22 mouse cellular contexts compared by ENCODE assay signal in genomic region chr12:98800334-98800733, GRCm38 (mm10). TPM values are rescaled to one million over a fixed set of nuclear protein-coding genes. Genes with fewer than 3 reads are reported as not detected.
A peak's percentile ranks its signal among the peaks of the same experiment; 100 is the strongest.
DNase-seq lines count a peak whose midpoint lies in the region; ATAC-seq and TF ChIP-seq lines count a peak whose summit lies in the region.
"Had no signal": no experiment of that assay in that cellular context is flagged by ENCODE, and none has a peak within 500 bp of the region (broad histone marks: within the 10 kb centered on the region; RNA-seq: fewer than 3 reads in every experiment).

No protein-coding gene starts in this region.

- no peaks in the 10 kb centered on the region for H3K9me3 ChIP-seq in midbrain, embryonic 10.5 days (replicated peaks)
- H3K9me3 ChIP-seq: embryonic facial prominence, embryonic 10.5 days had no signal

- H3K4me3 ChIP-seq in thymus, adult 2 months (ENCODE audit: control insufficient read depth, insufficient read depth, low read length): no peak overlapping the region
- H3K4me3 ChIP-seq in midbrain, embryonic 10.5 days: no peak overlapping the region
- H3K4me3 ChIP-seq in left cerebral cortex, adult 2 months: no peak overlapping the region
- H3K4me3 ChIP-seq: embryonic facial prominence, embryonic 10.5 days; myocyte had no signal

- H3K4me1 ChIP-seq in thymus, adult 2 months (replicated peaks; ENCODE audit: control insufficient read depth, insufficient read depth, low read length): peaks cover 11% of the 10 kb centered on the region
- no peaks in the 10 kb centered on the region for H3K4me1 ChIP-seq in midbrain, embryonic 10.5 days
- H3K4me1 ChIP-seq: embryonic facial prominence, embryonic 10.5 days had no signal

- TF ChIP-seq POLR2A in thymus, adult 2 months (IDR thresholded peaks at IDR 0.05; ENCODE audit: control insufficient read depth, extremely low read depth, insufficient read depth, low read length, poor library complexity): no peak

- no peak overlapping the region for H3K27ac ChIP-seq in thymus, adult 2 months (ENCODE audit: control insufficient read depth, insufficient read depth, low read length)
- no peak overlapping the region for H3K27ac ChIP-seq in midbrain, embryonic 10.5 days (replicated peaks)
- H3K27ac ChIP-seq in left cerebral cortex, adult 2 months: no peak overlapping the region
- H3K27ac ChIP-seq: embryonic facial prominence, embryonic 10.5 days had no signal

- no peak for TF ChIP-seq CTCF in thymus, adult 2 months (IDR thresholded peaks at IDR 0.05; ENCODE audit: borderline replicate concordance, control insufficient read depth, extremely low read depth, insufficient read depth, low read length, poor library complexity)
- no peak for TF ChIP-seq CTCF in left cerebral cortex, adult 2 months (IDR thresholded peaks at IDR 0.05)

- intact Hi-C loops in left cerebral cortex, adult 2 months (cut with DNase I): loop anchor here (5.0 kb wide), 1 partner anchor 1932 kb away; no protein-coding TSS in a partner anchor

- no peaks in the 10 kb centered on the region for H3K27me3 ChIP-seq in thymus, adult 2 months (ENCODE audit: control insufficient read depth, insufficient read depth, low read length)
- no peaks in the 10 kb centered on the region for H3K27me3 ChIP-seq in midbrain, embryonic 10.5 days (ENCODE audit: low read depth, poor library complexity, severe bottlenecking)

- 14% methylated on average over 5 of the region's 5 CpGs for WGBS in thymus, adult 2 months
- WGBS in midbrain, embryonic 10.5 days: 87% methylated on average over 5 of the region's 5 CpGs

- peaks cover 5% of the 10 kb centered on the region for H3K36me3 ChIP-seq in thymus, adult 2 months (ENCODE audit: control insufficient read depth, insufficient read depth, low read length)
- H3K36me3 ChIP-seq in midbrain, embryonic 10.5 days: peaks cover 86% of the 10 kb centered on the region

- peak; percentile 7 for DNase-seq in 416B (ENCODE audit: low read depth)
- DNase-seq in thymus, adult 2 months: peak; percentile 30
- no peak for DNase-seq in midbrain, embryonic 10.5 days (ENCODE audit: low spot score)
- no peak for DNase-seq in heart, adult 18-20 months
- DNase-seq in left cerebral cortex, adult 2 months (ENCODE audit: extremely low spot score in 1 of 2, low spot score in 2 of 2): no peak
- DNase-seq in layer of hippocampus, postnatal 14 days (ENCODE audit: low spot score in 2 of 2): no peak
- DNase-seq: adrenal gland, postnatal 14 days; cerebellum, adult 11-12 months; cerebellum, postnatal 36 days; heart, postnatal 14 days; kidney, adult 11 months; kidney, postnatal 25 days; left cerebral cortex, postnatal 4 days; lung, adult 18-20 months; lung, postnatal 36 days; midbrain, embryonic 14.5 days had no signal

- peak; percentile 20 for ATAC-seq in CD4-positive, CD25-positive, alpha-beta regulatory T cell, adult 4 months
- ATAC-seq in hematopoietic stem cell, adult 5-6 weeks (replicated peaks in 1 of 2; ENCODE audit: insufficient read depth in 1 of 2, low FRiP score in 2 of 2, low TSS enrichment in 1 of 2, low read depth in 1 of 2, poor library complexity in 2 of 2, severe bottlenecking in 2 of 2): peak; percentile 74 to 80
- ATAC-seq: forebrain, embryonic 16.5 days; hindbrain, embryonic 16.5 days had no signal

RNA-seq across cellular contexts. Expression of gene Zc3h14, which starts 53.6 kb away (rescaled TPM):
- 10 to 100 TPM; 35.2 to 39.0 TPM for polyA plus RNA-seq in CD4-positive, CD25-positive, alpha-beta regulatory T cell, adult 4 months (2017; shearing (Covaris generic))
- total RNA-seq in hematopoietic stem cell, adult 5-6 weeks (2017): 134 and 162 TPM in 2 replicates
- 85.0 and 89.8 TPM in 2 replicates for polyA plus RNA-seq in thymus, adult 2 months (2012; rRNA removed)
- 135 and 139 TPM in 2 replicates for polyA plus RNA-seq in midbrain, embryonic 10.5 days (2016; fragmentation: Nextera tagmentation; extraction: Ambion mirVana)
- total RNA-seq in heart, adult 18-20 months (2021): 10 to 100 TPM; 56.0 to 59.8 TPM
- 10 to 100 TPM; 93.1 to 96.1 TPM for total RNA-seq in left cerebral cortex, adult 2 months (2021)
- total RNA-seq in layer of hippocampus, postnatal 14 days (2021): 10 to 100 TPM; 94.8 to 95.8 TPM

Comparison
In these comparisons a context has a peak if more than half of its experiments do, and no peak if none do; other contexts are left out.
1. DNase-seq: peak in 416B (single experiment) and thymus, adult 2 months (single experiment); none in midbrain, embryonic 10.5 days (single experiment), heart, adult 18-20 months (0 of 2), left cerebral cortex, adult 2 months (0 of 2) and layer of hippocampus, postnatal 14 days (0 of 2).